Mouse (Mus musculus): Measurements from ENCODE around the gene Pkd1. TPM values are rescaled to one million over a fixed set of nuclear protein-coding genes. Genes with fewer than 3 reads are reported as not detected.

The Pkd1 gene
- polyA plus RNA-seq, 1 experiment from 2014 or later, result 35.9 TPM

- ATAC-seq (ENCODE audit: insufficient number of reproducible peaks, insufficient read depth, low FRiP score, low read depth), result no peak
- Histone ChIP-seq H3K4me3 (ENCODE audit: low read depth, low read length) (peak overlapping the region; percentile 90), H3K36me3 (ENCODE audit: control insufficient read depth, insufficient read depth, low read length) (no peaks in the 10 kb centered on the region), H3K4me2 (replicated peaks; ENCODE audit: low read depth, low read length) (peak overlapping the region; percentile 70), H3K9me3 (ENCODE audit: control insufficient read depth, low read depth, low read length) (no peaks in the 10 kb centered on the region), H3K4me1 (ENCODE audit: control insufficient read depth, insufficient read depth, low read length) (peaks cover 22% of the 10 kb centered on the region; the same call in 1 of the 2 replicates), H3K27ac (ENCODE audit: low read length) (peak overlapping the region; percentile 96; the same call in 1 of the 2 replicates), H3K27me3 (ENCODE audit: control insufficient read depth, insufficient read depth, low read length) (no peaks in the 10 kb centered on the region), H3K9ac (replicated peaks; ENCODE audit: low read depth, low read length) (peak overlapping the region; percentile 93)
- 47% methylated on average over 3 of the region's 3 CpGs for WGBS
Measured at GRCm38 (mm10) chr17:24551050-24551444, 1.4 kb downstream of the Pkd1 start.

- no peaks in the 10 kb centered on the region for H3K27me3 ChIP-seq (ENCODE audit: control insufficient read depth, insufficient read depth, low read length)
- H3K4me3 ChIP-seq (ENCODE audit: low read depth, low read length), result no peak overlapping the region
- no peak overlapping the region for H3K4me2 ChIP-seq (replicated peaks; ENCODE audit: low read depth, low read length)
- H3K27ac ChIP-seq (ENCODE audit: low read length), result no peak overlapping the region
- no peaks in the 10 kb centered on the region for H3K36me3 ChIP-seq (ENCODE audit: control insufficient read depth, insufficient read depth, low read length)
- H3K4me1 ChIP-seq (ENCODE audit: control insufficient read depth, insufficient read depth, low read length), result peaks cover 27% of the 10 kb centered on the region
- ATAC-seq (ENCODE audit: insufficient number of reproducible peaks, insufficient read depth, low FRiP score, low read depth), result no peak
- H3K9me3 ChIP-seq (ENCODE audit: control insufficient read depth, low read depth, low read length), result no peaks in the 10 kb centered on the region
- WGBS, result 71% methylated on average over 7 of the region's 7 CpGs
- no peak overlapping the region for H3K9ac ChIP-seq (replicated peaks; ENCODE audit: low read depth, low read length)
Measured at GRCm38 (mm10) chr17:24557091-24557490, 7.5 kb downstream of the Pkd1 start.

- Histone ChIP-seq H3K4me2 (replicated peaks; ENCODE audit: low read depth, low read length) (peak overlapping the region; percentile 1; the same call in 1 of the 2 replicates), H3K36me3 (ENCODE audit: control insufficient read depth, insufficient read depth, low read length) (no peaks in the 10 kb centered on the region; the same call in 1 of the 2 replicates), H3K27me3 (ENCODE audit: control insufficient read depth, insufficient read depth, low read length) (no peaks in the 10 kb centered on the region), H3K9ac (replicated peaks; ENCODE audit: low read depth, low read length) (no peak overlapping the region), H3K4me1 (ENCODE audit: control insufficient read depth, insufficient read depth, low read length) (peaks cover 23% of the 10 kb centered on the region), H3K4me3 (ENCODE audit: low read depth, low read length) (no peak overlapping the region), H3K9me3 (ENCODE audit: control insufficient read depth, low read depth, low read length) (no peaks in the 10 kb centered on the region), H3K27ac (ENCODE audit: low read length) (peak overlapping the region; percentile 93)
- ATAC-seq (ENCODE audit: insufficient number of reproducible peaks, insufficient read depth, low FRiP score, low read depth), result peak; percentile 58; the same call in 1 of the 2 replicates
- WGBS, result 41% methylated on average over 4 of the region's 4 CpGs
Measured at GRCm38 (mm10) chr17:24558600-24559099, 9.0 kb downstream of the Pkd1 start.

DNA sequence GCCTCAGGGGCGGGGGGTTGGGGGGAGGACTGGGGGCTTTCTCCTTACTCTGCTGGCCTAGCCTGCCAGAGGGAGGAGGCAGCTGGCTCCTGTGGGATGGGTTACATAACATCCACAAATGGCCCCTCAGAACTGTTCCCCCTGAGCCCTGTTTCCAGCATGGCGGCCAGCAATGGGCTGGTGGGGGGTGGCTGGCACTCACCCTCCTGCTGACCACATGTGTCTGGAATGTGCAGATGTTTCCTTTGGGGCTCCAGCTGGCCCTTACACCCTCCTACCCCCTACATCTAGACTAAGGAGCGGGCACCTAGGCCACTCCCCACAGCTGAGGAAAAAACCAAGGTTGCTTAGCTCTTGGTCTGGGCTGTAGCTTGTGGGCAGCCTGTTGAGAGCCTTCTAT, 9.5 kb downstream of the Pkd1 start:
- H3K27ac ChIP-seq (ENCODE audit: low read length), result peak overlapping the region; percentile 93
- H3K9ac ChIP-seq (replicated peaks; ENCODE audit: low read depth, low read length), result no peak overlapping the region
- peak; percentile 39; the same call in 1 of the 2 replicates for ATAC-seq (ENCODE audit: insufficient number of reproducible peaks, insufficient read depth, low FRiP score, low read depth)
- no peak overlapping the region for H3K4me3 ChIP-seq (ENCODE audit: low read depth, low read length)
- H3K27me3 ChIP-seq (ENCODE audit: control insufficient read depth, insufficient read depth, low read length), result no peaks in the 10 kb centered on the region
- H3K4me2 ChIP-seq (replicated peaks; ENCODE audit: low read depth, low read length), result peak overlapping the region; percentile 1; the same call in 1 of the 2 replicates
- no peaks in the 10 kb centered on the region; the same call in 1 of the 2 replicates for H3K36me3 ChIP-seq (ENCODE audit: control insufficient read depth, insufficient read depth, low read length)
- 54% methylated on average over 3 of the region's 3 CpGs for WGBS
- peaks cover 23% of the 10 kb centered on the region for H3K4me1 ChIP-seq (ENCODE audit: control insufficient read depth, insufficient read depth, low read length)
- no peaks in the 10 kb centered on the region for H3K9me3 ChIP-seq (ENCODE audit: control insufficient read depth, low read depth, low read length)

- Histone ChIP-seq H3K4me1 (ENCODE audit: control insufficient read depth, insufficient read depth, low read length) (peaks cover 23% of the 10 kb centered on the region), H3K9ac (replicated peaks; ENCODE audit: low read depth, low read length) (no peak overlapping the region), H3K36me3 (ENCODE audit: control insufficient read depth, insufficient read depth, low read length) (no peaks in the 10 kb centered on the region; the same call in none of the 2 replicates), H3K9me3 (ENCODE audit: control insufficient read depth, low read depth, low read length) (no peaks in the 10 kb centered on the region), H3K27me3 (ENCODE audit: control insufficient read depth, insufficient read depth, low read length) (no peaks in the 10 kb centered on the region), H3K27ac (ENCODE audit: low read length) (no peak overlapping the region), H3K4me3 (ENCODE audit: low read depth, low read length) (no peak overlapping the region), H3K4me2 (replicated peaks; ENCODE audit: low read depth, low read length) (no peak overlapping the region)
- no peak for ATAC-seq (ENCODE audit: insufficient number of reproducible peaks, insufficient read depth, low FRiP score, low read depth)
- 81% methylated on average over 5 of the region's 5 CpGs for WGBS
Measured at GRCm38 (mm10) chr17:24560301-24561028, 10.8 kb downstream of the Pkd1 start.

DNA sequence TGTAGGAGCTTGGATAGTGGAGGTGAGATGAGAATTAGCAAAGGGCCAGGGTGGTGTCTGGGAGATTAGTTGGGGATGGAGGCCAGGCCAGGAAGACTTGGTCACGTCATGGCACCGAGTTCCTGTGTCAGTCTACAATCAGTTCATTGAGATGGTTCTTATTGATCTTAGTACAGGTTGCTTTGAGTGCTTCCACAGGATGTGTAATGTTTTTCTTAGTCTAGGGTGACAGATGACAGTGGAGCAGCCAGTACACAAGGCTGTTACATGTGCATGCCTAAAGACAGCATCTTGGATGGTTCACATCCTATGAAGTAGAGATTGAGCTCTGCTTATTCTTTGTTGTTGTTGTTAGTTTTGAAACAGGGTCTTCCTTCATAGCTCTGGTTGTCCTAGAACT, 12.0 kb downstream of the Pkd1 start:
- no peak overlapping the region for H3K27ac ChIP-seq (ENCODE audit: low read length)
- no peaks in the 10 kb centered on the region for H3K9me3 ChIP-seq (ENCODE audit: control insufficient read depth, low read depth, low read length)
- H3K4me3 ChIP-seq (ENCODE audit: low read depth, low read length), result no peak overlapping the region
- H3K36me3 ChIP-seq (ENCODE audit: control insufficient read depth, insufficient read depth, low read length), result peaks cover 3% of the 10 kb centered on the region
- no peaks in the 10 kb centered on the region for H3K27me3 ChIP-seq (ENCODE audit: control insufficient read depth, insufficient read depth, low read length)
- H3K4me1 ChIP-seq (ENCODE audit: control insufficient read depth, insufficient read depth, low read length), result peaks cover 25% of the 10 kb centered on the region
- 91% methylated on average over 2 of the region's 2 CpGs for WGBS
- no peak overlapping the region for H3K4me2 ChIP-seq (replicated peaks; ENCODE audit: low read depth, low read length)
- no peak for ATAC-seq (ENCODE audit: insufficient number of reproducible peaks, insufficient read depth, low FRiP score, low read depth)
- H3K9ac ChIP-seq (replicated peaks; ENCODE audit: low read depth, low read length), result no peak overlapping the region

DNA sequence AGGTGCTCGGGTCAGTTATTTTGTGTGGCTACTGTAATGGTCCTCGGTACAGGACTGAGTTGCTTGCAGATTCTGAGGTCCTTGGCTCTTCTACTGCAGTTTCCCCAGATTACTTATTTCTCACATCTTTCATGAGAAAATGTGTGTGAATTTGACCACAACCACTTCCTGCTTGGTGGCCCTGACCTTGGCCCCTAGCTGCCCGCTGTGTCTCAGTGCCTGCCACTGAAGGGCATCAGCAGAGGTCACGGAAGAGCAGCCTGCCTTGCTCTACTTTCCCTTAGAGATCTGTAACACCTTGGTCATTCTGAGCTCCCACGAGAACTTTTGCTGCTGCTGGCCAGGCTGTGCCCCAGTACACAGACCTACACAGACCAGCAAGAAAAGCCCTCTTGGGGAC, 14.0 kb downstream of the Pkd1 start:
- ATAC-seq (ENCODE audit: insufficient number of reproducible peaks, insufficient read depth, low FRiP score, low read depth), result no peak
- no peaks in the 10 kb centered on the region for H3K27me3 ChIP-seq (ENCODE audit: control insufficient read depth, insufficient read depth, low read length)
- no peak overlapping the region for H3K4me3 ChIP-seq (ENCODE audit: low read depth, low read length)
- H3K9me3 ChIP-seq (ENCODE audit: control insufficient read depth, low read depth, low read length), result no peaks in the 10 kb centered on the region
- H3K27ac ChIP-seq (ENCODE audit: low read length), result no peak overlapping the region
- peaks cover 19% of the 10 kb centered on the region for H3K4me1 ChIP-seq (ENCODE audit: control insufficient read depth, insufficient read depth, low read length)
- WGBS, result 87% methylated on average over 5 of the region's 5 CpGs
- H3K4me2 ChIP-seq (replicated peaks; ENCODE audit: low read depth, low read length), result no peak overlapping the region
- H3K9ac ChIP-seq (replicated peaks; ENCODE audit: low read depth, low read length), result no peak overlapping the region
- H3K36me3 ChIP-seq (ENCODE audit: control insufficient read depth, insufficient read depth, low read length), result peaks cover 8% of the 10 kb centered on the region

- Histone ChIP-seq H3K36me3 (ENCODE audit: control insufficient read depth, insufficient read depth, low read length) (peaks cover 8% of the 10 kb centered on the region), H3K4me3 (ENCODE audit: low read depth, low read length) (no peak overlapping the region), H3K4me1 (ENCODE audit: control insufficient read depth, insufficient read depth, low read length) (peaks cover 11% of the 10 kb centered on the region), H3K4me2 (replicated peaks; ENCODE audit: low read depth, low read length) (no peak overlapping the region), H3K27ac (ENCODE audit: low read length) (no peak overlapping the region), H3K27me3 (ENCODE audit: control insufficient read depth, insufficient read depth, low read length) (no peaks in the 10 kb centered on the region), H3K9ac (replicated peaks; ENCODE audit: low read depth, low read length) (no peak overlapping the region), H3K9me3 (ENCODE audit: control insufficient read depth, low read depth, low read length) (no peaks in the 10 kb centered on the region)
- WGBS, result 85% methylated on average over 4 of the region's 4 CpGs
- ATAC-seq (ENCODE audit: insufficient number of reproducible peaks, insufficient read depth, low FRiP score, low read depth), result no peak
Measured at GRCm38 (mm10) chr17:24564422-24564821, 14.8 kb downstream of the Pkd1 start.
